Mouse (Mus musculus) embryonic fibroblast, embryonic 13.5 days (primary cell): ENCODE measurements around the gene Kif11. TPM values are rescaled to one million over a fixed set of nuclear protein-coding genes. Genes with fewer than 3 reads are reported as not detected.

ENCODE experiments used
- H3K27ac ChIP-seq: 2 replicates; pipeline ENCODE4 v1.5.1; 2012; ENCODE audit warnings: low read length, control low read depth, inconsistent platforms; ENCODE audit not compliant: insufficient read depth
- H3K4me1 ChIP-seq: 2 replicates; pipeline ENCODE4 v1.6.1; 2011; ENCODE audit warnings: low read length; ENCODE audit not compliant: control insufficient read depth, insufficient read depth
- H3K4me3 ChIP-seq: 2 replicates; pipeline ENCODE4 v1.5.1; 2011; ENCODE audit warnings: mild to moderate bottlenecking, control low read depth, low read length; ENCODE audit not compliant: insufficient read depth
- CTCF ChIP-seq: IDR thresholded peaks from 2 replicates; pipeline ENCODE4 v1.5.1; 2011; ENCODE audit warnings: mild to moderate bottlenecking, control low read depth, low read length, moderate library complexity, borderline replicate concordance; ENCODE audit not compliant: insufficient read depth
- POLR2A ChIP-seq: IDR thresholded peaks from 2 replicates; pipeline ENCODE4 v1.6.1; 2011; ENCODE audit warnings: low read depth, mild to moderate bottlenecking, control low read depth, low read length, moderate library complexity
- polyA plus RNA-seq: library from polyadenylated mRNA; stranded (reverse); fragments of >200 nt; gene quantifications from 2 replicates; pipeline ENCODE4 v1.2.4, GENCODE M21; 2011; ENCODE audit warnings: low read depth; ENCODE audit not compliant: missing spikeins, insufficient read length

Gene Kif11
- polyA plus RNA-seq, 1 experiment: 48.6 TPM

GRCm38 (mm10) chr19:37376841-37377240, 638 bp downstream of the Kif11 start:
- peak overlapping the region; percentile 95 for H3K4me3 ChIP-seq
- H3K27ac ChIP-seq: no peak overlapping the region
- TF ChIP-seq POLR2A (no peak), CTCF (no peak)
- H3K4me1 ChIP-seq: peaks cover 2% of the 10 kb centered on the region

- Histone ChIP-seq H3K4me1 (peaks cover 2% of the 10 kb centered on the region), H3K27ac (no peak overlapping the region), H3K4me3 (peak overlapping the region; percentile 95)
- no peak for TF ChIP-seq CTCF
- no peak for TF ChIP-seq POLR2A
These were observed 1.3 kb downstream of the Kif11 start for GRCm38 (mm10) chr19:37377404-37377990.

- Histone ChIP-seq H3K4me3 (no peak overlapping the region), H3K27ac (no peak overlapping the region), H3K4me1 (peaks cover 2% of the 10 kb centered on the region)
- TF ChIP-seq CTCF: no peak
- no peak for TF ChIP-seq POLR2A
These were observed 2.6 kb downstream of the Kif11 start for GRCm38 (mm10) chr19:37378816-37379215.

GRCm38 (mm10) chr19:37386126-37386525, 9.9 kb downstream of the Kif11 start:
- Histone ChIP-seq H3K4me1 (no peaks in the 10 kb centered on the region), H3K4me3 (no peak overlapping the region), H3K27ac (no peak overlapping the region)
- TF ChIP-seq POLR2A (no peak), CTCF (no peak)

- Histone ChIP-seq H3K4me3 (no peak overlapping the region), H3K4me1 (no peaks in the 10 kb centered on the region), H3K27ac (no peak overlapping the region)
- TF ChIP-seq CTCF (no peak), POLR2A (no peak)
These were observed 15.7 kb downstream of the Kif11 start for GRCm38 (mm10) chr19:37391869-37392268.

- H3K4me1 ChIP-seq: no peaks in the 10 kb centered on the region
- TF ChIP-seq POLR2A (no peak), CTCF (no peak)
- no peak overlapping the region for H3K4me3 ChIP-seq
- H3K27ac ChIP-seq: no peak overlapping the region
These were observed 20.1 kb downstream of the Kif11 start for GRCm38 (mm10) chr19:37396279-37396678.

GRCm38 (mm10) chr19:37400936-37401335, 24.7 kb downstream of the Kif11 start:
- Histone ChIP-seq H3K27ac (no peak overlapping the region), H3K4me1 (no peaks in the 10 kb centered on the region), H3K4me3 (no peak overlapping the region)
- TF ChIP-seq POLR2A (no peak), CTCF (no peak)

GRCm38 (mm10) chr19:37418294-37418693, 42.1 kb downstream of the Kif11 start:
- no peak for TF ChIP-seq POLR2A
- TF ChIP-seq CTCF: no peak
- no peaks in the 10 kb centered on the region for H3K4me1 ChIP-seq
- H3K27ac ChIP-seq: no peak overlapping the region
- H3K4me3 ChIP-seq: no peak overlapping the region

GRCm38 (mm10) chr19:37419613-37420012, 43.4 kb downstream of the Kif11 start:
- H3K27ac ChIP-seq: no peak overlapping the region

GRCm38 (mm10) chr19:37428589-37428988, 52.4 kb downstream of the Kif11 start:
- no peak for TF ChIP-seq POLR2A
- no peak for TF ChIP-seq CTCF
- no peak overlapping the region for H3K27ac ChIP-seq
- no peak overlapping the region for H3K4me3 ChIP-seq
- no peaks in the 10 kb centered on the region; the same call in 1 of the 2 replicates for H3K4me1 ChIP-seq

More at GRCm38 (mm10) chr19:37419613-37420012, 43.4 kb downstream of the Kif11 start:
- Histone ChIP-seq H3K4me1 (no peaks in the 10 kb centered on the region), H3K4me3 (no peak overlapping the region)
- TF ChIP-seq CTCF (no peak), POLR2A (no peak)
